Mouse (Mus musculus) embryonic facial prominence, embryonic 14.5 days (tissue): ENCODE results near the gene Foxr1. TPM values are rescaled to one million over a fixed set of nuclear protein-coding genes. Genes with fewer than 3 reads are reported as not detected.
A peak's percentile ranks its signal among the peaks of the same experiment; 100 is the strongest.

Experiments used
- ATAC-seq: fragments of 200-750 bp; cut with Nextera tagmentation; 2 replicates; pipeline ENCODE4 v1.8.0; 2017; ENCODE audit warnings: low read depth, moderate number of reproducible peaks, moderate TSS enrichment
- DNase-seq: peaks from one replicate; pipeline ENCODE4 v3.0.0-alpha.2; 2015; ENCODE audit warnings: low spot score
- H3K27ac ChIP-seq: fragments of 300-500 bp; sonication (generic); replicated peaks from 2 replicates; pipeline ENCODE4 v1.5.1; 2014; ENCODE audit warnings: low read depth, mild to moderate bottlenecking, low read length, moderate library complexity
- H3K27me3 ChIP-seq: fragments of 300-500 bp; sonication (generic); replicated peaks from 2 replicates; pipeline ENCODE4 v1.6.1; 2014; ENCODE audit warnings: low read length; ENCODE audit not compliant: control insufficient read depth, insufficient read depth
- H3K36me3 ChIP-seq: fragments of 300-500 bp; sonication (generic); 2 replicates; pipeline ENCODE4 v1.6.1; 2014; ENCODE audit warnings: low read length, mixed read lengths; ENCODE audit not compliant: control insufficient read depth, insufficient read depth
- H3K4me1 ChIP-seq: fragments of 300-500 bp; sonication (generic); 2 replicates; pipeline ENCODE4 v1.6.1; 2014; ENCODE audit warnings: antibody characterized with exemption, low read length; ENCODE audit not compliant: control insufficient read depth, insufficient read depth
- H3K4me2 ChIP-seq: fragments of 300-500 bp; sonication (generic); 2 replicates; pipeline ENCODE4 v1.6.1; 2014; ENCODE audit warnings: low read depth, mild to moderate bottlenecking, low read length, moderate library complexity, mixed read lengths
- H3K4me3 ChIP-seq: fragments of 300-500 bp; sonication (generic); 2 replicates; pipeline ENCODE4 v1.5.1; 2014; ENCODE audit warnings: low read depth, mild to moderate bottlenecking, low read length
- H3K9ac ChIP-seq: fragments of 300-500 bp; sonication (generic); 2 replicates; pipeline ENCODE4 v1.6.1; 2014; ENCODE audit warnings: low read depth, mild to moderate bottlenecking, low read length, moderate library complexity, mixed read lengths
- H3K9me3 ChIP-seq: fragments of 300-500 bp; sonication (generic); 2 replicates; pipeline ENCODE4 v1.6.1; 2016; ENCODE audit warnings: low read length; ENCODE audit not compliant: control insufficient read depth
- WGBS: fragments of 180-500 bp; shearing (Covaris S2); extraction: QIAGEN DNeasy Blood & Tissue Kit; methylation state at CpG from one replicate; pipeline ENCODE4 v1.1.7; 2014; 5-methylcytosine and 5-hydroxymethylcytosine counted together
- polyA plus RNA-seq: library from polyadenylated mRNA; unstranded; fragments of >200 nt; fragmentation: Nextera tagmentation; extraction: Ambion mirVana; gene quantifications from 2 replicates; pipeline ENCODE4 v1.2.1, GENCODE M21; 2014

Foxr1 gene
- polyA plus RNA-seq, 1 experiment from 2014 or later = not detected

DNA sequence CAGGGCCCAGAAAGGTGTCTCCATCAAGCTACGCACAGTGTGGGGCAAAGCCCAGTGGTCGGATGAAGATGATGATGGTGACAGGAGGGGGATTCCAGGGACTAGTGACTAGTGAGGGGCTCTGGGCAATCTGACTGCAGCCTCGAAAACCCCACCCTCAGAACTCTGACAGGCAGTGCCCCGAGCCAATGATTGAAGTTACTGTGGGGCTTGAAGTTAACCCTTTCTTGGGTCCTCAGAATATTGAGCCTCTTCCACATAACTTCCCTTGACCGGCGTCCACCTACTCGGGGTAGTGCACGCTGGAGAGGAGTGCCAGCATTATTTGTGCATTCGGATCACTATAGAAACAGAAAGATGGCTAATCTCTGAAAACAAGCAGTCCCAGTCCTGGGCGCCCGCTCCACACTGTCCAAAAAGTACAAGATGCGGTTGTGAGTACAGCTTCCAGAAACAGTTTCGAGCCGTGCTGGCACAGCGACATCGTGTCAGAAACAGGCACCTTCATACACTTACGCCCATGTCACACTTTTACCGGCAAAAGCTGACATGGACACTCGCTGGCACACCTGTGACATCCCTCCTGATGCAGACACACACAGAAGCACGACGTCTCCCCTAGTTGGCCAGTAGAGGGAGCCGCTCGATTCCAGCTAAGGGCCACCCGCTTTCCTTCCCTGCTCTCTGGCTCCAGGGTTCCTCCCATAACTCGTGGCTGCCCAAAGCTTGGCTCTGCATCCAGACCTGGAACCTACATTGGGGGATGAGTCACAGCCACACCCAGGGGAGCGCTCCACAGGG lies 38.9 kb upstream of the Foxr1 start:
- peak overlapping the region; percentile 94 for H3K4me2 ChIP-seq
- peaks cover 8% of the 10 kb centered on the region for H3K4me1 ChIP-seq
- peak overlapping the region; percentile 98 for H3K27ac ChIP-seq
- H3K9ac ChIP-seq = peak overlapping the region; percentile 83
- DNase-seq (peak; percentile 95), ATAC-seq (peak; percentile 64)
- H3K27me3 ChIP-seq = no peaks in the 10 kb centered on the region
- H3K36me3 ChIP-seq = no peaks in the 10 kb centered on the region
- under 1% methylated on average over 26 of the region's 26 CpGs for WGBS
- peak overlapping the region; percentile 74 for H3K4me3 ChIP-seq
- no peaks in the 10 kb centered on the region for H3K9me3 ChIP-seq

DNA sequence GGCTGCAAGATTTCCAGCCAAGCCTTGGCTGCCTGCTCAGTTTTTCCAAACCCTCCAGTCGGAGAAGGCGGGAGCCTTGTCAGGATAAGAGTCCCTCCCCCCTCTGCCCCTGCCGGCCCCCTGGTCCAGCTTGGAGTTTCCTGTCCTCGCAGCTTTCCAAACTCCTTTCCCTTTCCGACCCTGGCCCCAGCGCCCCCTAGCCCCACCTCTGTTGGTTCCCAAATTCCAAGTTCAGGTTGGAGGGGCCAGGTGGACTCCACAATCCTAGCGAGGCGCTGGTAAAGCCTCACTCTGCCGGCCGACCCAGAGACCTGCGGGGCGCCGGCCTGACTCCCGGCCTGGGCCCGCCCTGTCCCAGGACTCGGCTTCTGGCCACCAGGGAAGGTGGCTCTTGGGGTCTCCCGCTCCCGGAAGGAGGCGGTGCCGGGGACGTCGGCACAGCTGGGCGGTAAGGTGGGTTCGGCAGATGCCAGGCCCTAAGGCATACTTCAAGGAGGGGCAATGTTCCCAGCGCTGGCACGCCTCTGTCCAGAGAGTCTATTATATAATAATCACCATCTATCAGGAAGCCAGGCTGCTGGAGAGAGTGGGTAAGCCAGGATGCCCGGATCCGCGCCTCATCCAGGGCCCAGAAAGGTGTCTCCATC lies 38.1 kb upstream of the Foxr1 start:
- H3K4me2 ChIP-seq = peak overlapping the region; percentile 94
- H3K27me3 ChIP-seq = no peaks in the 10 kb centered on the region
- WGBS = 2% methylated on average over 24 of the region's 29 CpGs
- H3K9me3 ChIP-seq = no peaks in the 10 kb centered on the region
- peak overlapping the region; percentile 74 for H3K4me3 ChIP-seq
- no peaks in the 10 kb centered on the region for H3K36me3 ChIP-seq
- peak overlapping the region; percentile 83 for H3K9ac ChIP-seq
- DNase-seq (peak; percentile 97), ATAC-seq (peak; percentile 69)
- H3K4me1 ChIP-seq = peaks cover 8% of the 10 kb centered on the region; the same call in 1 of the 2 replicates
- peak overlapping the region; percentile 98 for H3K27ac ChIP-seq

DNA sequence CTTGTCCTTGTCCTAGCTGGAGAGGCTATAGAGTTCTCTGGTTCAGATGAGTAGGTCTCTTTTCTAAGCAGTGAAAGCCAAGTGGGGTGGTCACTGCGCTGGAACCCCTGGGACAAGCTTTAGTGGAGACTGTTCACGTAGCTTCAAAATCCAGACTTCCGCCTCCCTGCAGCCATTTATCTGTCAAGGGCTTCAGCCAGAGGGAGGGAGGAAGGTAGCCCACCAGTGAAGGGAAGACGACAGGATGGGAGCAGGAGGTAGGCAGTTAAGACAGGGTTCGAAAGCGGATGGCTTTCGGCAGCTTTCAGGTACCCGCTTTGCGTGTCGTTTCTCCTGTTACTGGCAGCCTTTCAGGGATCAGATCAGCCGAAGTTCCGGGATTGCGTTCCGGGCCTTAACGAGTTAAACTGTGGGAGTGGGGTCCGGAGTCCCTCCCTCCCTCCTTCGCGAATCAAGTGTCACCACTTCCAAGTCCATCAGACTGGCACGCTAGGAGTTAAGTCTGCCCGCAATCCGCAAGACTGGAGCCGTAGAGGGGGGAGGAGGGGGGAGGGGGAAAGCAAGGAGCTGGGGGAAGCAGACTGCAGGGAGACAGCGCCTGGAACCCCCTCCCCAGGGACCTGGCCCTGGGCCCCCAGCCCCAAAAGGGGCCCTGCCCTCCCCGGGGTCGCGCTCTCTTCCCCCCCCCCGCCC lies 37.4 kb upstream of the Foxr1 start:
- Histone ChIP-seq H3K4me1 (peaks cover 8% of the 10 kb centered on the region; the same call in 1 of the 2 replicates), H3K27ac (peak overlapping the region; percentile 98), H3K4me2 (peak overlapping the region; percentile 94), H3K4me3 (peak overlapping the region; percentile 74), H3K36me3 (no peaks in the 10 kb centered on the region), H3K9ac (peak overlapping the region; percentile 83), H3K9me3 (no peaks in the 10 kb centered on the region), H3K27me3 (no peaks in the 10 kb centered on the region)
- WGBS = 2% methylated on average over 19 of the region's 27 CpGs
- DNase-seq (peak; percentile 97), ATAC-seq (peak; percentile 64)

DNA sequence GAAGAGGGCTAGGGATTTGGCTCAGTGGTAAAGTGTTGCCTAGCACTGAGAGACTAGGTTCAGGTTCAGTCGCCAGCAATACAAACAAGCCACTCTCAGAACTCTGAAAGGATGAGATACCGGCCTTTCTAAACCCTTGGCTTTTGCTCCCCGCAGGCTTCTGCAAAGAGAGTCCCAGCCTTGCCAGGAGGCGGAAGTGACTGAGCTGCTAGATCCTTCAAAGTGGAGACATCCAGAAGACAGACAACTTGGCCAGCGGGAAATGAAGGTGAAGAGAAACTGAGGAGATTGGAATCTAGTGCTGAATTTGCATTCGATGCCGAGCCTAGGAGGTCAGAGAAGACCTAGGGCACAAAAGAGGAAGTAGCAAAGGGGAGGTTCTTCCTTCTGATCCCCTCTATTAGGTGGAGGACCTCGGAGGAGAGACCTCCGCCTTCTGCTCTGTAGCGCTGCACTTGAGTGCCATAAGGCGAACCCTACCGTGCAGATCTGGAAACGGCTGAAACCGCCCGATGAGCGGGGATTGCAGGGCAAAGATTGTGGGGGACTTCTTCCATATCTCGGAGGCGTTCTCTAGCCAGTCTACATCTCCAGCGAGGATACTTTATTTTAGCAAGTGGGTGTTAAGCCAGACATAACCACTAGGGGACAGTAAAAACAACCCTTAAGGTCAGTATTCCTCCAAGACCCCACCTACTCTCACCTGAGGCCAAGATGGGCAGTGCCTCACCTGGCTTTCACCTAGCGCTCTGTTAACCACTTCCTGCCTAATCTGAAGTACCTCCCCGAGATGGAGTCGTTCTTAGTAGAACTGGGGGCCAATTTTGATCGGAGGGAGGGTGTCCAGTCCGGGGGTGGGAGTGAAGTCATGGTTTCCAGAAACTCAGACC lies 36.6 kb upstream of the Foxr1 start:
- Histone ChIP-seq H3K9ac (peak overlapping the region; percentile 83), H3K4me1 (peaks cover 8% of the 10 kb centered on the region; the same call in 1 of the 2 replicates), H3K4me2 (peak overlapping the region; percentile 94), H3K27me3 (no peaks in the 10 kb centered on the region), H3K36me3 (no peaks in the 10 kb centered on the region), H3K27ac (peak overlapping the region; percentile 98), H3K4me3 (peak overlapping the region; percentile 74), H3K9me3 (no peaks in the 10 kb centered on the region)
- ATAC-seq = no peak
- WGBS = 7% methylated on average over 24 of the region's 24 CpGs
- peak; percentile 85 for DNase-seq

DNA sequence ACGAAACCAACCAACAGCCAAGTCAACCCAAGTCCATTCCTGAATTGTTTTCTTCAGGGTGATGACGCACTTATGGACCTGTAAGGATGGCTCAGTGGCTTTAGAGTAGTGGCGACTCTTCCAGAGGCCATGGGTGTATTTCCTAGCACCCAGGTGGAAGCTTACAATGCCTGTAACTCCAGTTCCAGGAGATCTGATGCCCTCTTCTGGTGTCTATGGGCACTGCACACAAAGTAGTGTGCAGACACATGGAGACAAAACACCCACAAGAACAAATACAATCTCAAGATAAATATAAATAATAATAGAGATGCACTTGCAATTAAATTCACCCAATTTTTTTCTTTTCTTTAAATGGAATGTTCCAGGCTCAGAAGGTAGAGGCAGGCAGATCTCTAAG lies 35.0 kb upstream of the Foxr1 start:
- Histone ChIP-seq H3K9ac (no peak overlapping the region), H3K4me3 (no peak overlapping the region), H3K27me3 (no peaks in the 10 kb centered on the region), H3K36me3 (no peaks in the 10 kb centered on the region), H3K4me2 (no peak overlapping the region), H3K4me1 (peaks cover 8% of the 10 kb centered on the region; the same call in 1 of the 2 replicates), H3K9me3 (no peaks in the 10 kb centered on the region), H3K27ac (no peak overlapping the region)
- DNase-seq (no peak), ATAC-seq (no peak)
- WGBS = 96% methylated on average over 3 of the region's 3 CpGs

DNA sequence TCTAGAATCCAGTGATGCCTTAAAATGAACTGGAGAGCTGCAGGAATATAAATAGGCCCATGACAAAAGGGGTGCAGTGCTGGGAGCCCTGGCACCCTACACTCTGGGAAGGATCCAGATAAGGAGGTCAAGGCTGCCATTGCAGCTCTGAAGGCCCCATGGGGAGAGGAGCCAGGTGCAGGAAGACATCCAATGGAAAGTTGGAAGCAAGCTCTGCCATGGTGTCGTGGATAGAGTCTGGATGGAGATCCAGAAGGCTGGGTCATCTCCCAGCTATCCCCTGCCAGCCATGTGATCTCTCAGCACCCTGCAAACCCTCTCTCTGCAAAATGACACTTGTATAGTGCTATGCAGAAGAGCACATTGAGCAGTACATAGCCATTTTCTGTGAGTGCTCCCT lies 33.4 kb upstream of the Foxr1 start:
- no peak overlapping the region for H3K27ac ChIP-seq

DNA sequence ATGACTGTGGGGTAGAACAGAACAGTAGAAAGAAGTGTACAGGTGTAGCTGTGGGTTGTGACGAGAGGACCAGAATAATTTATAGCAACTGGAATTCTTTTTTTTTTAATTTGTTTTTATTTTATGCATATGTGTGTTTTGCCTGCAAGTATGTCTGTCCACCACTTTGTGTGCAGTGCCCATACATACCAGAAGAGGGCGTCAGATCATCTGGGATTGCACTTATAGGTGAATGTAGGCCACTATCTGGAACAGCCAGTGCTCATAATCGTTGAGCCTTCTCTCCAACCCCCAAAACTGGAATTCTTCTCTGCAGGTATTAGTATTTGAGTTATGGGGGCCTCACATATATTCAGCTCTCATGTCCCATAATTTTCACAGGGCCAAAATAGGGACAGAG lies 32.2 kb upstream of the Foxr1 start:
- 64% methylated on average over 3 of the region's 3 CpGs for WGBS
- no peak overlapping the region for H3K27ac ChIP-seq
- H3K27me3 ChIP-seq = no peaks in the 10 kb centered on the region
- DNase-seq = no peak
- peaks cover 8% of the 10 kb centered on the region; the same call in 1 of the 2 replicates for H3K4me1 ChIP-seq
- ATAC-seq = no peak
- H3K4me3 ChIP-seq = no peak overlapping the region
- no peaks in the 10 kb centered on the region for H3K9me3 ChIP-seq
- H3K4me2 ChIP-seq = no peak overlapping the region
- H3K9ac ChIP-seq = no peak overlapping the region
- no peaks in the 10 kb centered on the region for H3K36me3 ChIP-seq

More for the DNA sequence above, 33.4 kb upstream of the Foxr1 start:
- no peak for ATAC-seq
- Histone ChIP-seq H3K4me2 (no peak overlapping the region), H3K36me3 (no peaks in the 10 kb centered on the region), H3K4me1 (peaks cover 8% of the 10 kb centered on the region; the same call in 1 of the 2 replicates), H3K4me3 (no peak overlapping the region), H3K9me3 (no peaks in the 10 kb centered on the region), H3K9ac (no peak overlapping the region), H3K27me3 (no peaks in the 10 kb centered on the region)
- 44% methylated on average over 1 of the region's 1 CpGs for WGBS
- no peak for DNase-seq

DNA sequence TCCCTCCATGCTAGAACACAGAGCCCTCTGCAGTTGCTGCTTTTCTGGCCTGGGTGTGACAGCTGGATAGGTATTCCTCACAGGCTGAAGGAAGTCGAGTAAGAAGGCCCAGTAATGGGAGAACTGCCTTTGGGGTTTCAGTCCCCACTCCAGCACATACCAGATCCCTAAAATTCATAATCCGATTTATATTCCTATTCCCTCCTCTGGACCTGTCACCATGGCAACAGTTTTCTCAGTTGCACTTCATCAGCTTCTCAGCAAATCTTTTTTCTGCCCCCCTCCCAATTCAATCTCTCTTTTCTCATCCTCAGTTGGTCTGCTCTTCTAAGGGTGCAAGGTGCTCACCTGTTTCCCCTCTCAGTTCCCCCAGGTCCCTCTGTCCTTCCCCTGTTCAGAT lies 27.9 kb upstream of the Foxr1 start:
- Histone ChIP-seq H3K4me3 (no peak overlapping the region), H3K4me1 (no peaks in the 10 kb centered on the region), H3K9me3 (no peaks in the 10 kb centered on the region), H3K36me3 (no peaks in the 10 kb centered on the region), H3K27me3 (no peaks in the 10 kb centered on the region), H3K9ac (no peak overlapping the region), H3K27ac (no peak overlapping the region), H3K4me2 (no peak overlapping the region)
- 35% methylated on average over 2 of the region's 2 CpGs for WGBS
- no peak for DNase-seq
- ATAC-seq = no peak
